In the genomic region with DNA sequence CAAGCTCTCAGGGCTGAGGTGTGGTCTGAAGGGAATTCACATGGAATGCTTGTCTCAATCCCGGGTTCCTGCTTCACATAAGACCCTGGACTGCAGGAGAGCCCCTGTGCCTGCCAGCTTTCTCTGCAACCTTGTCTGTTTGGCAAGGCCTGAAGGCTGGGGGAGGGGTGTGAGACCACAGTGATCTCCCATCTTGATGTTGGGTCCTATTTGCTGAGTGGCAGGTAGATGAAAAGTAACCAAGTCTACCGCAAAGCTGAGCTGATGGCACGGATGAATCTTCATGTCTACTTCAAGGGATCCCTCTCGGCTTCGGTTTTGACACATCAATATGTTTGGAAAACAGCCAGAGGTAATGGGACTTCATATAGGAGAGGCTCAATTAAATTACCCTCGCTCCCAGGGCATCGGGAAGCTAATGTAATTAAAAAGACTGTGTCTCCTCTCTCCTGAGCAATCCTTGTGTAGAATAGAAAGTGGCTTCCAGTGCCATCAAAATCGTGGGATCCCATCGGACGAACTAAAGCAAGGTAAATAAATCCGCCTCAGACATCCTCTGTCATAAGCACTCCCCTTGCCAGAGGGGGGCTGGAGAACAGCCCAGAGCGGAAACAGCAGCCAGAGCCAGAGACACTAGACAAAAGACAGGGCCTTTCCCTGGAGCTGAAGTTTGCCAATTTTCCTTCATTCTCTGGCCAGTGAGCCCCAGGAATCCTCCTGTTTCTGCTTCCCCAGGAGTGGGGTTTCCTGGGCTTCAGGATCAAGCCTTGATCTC, we compare ENCODE assay signal across 9 mouse cellular contexts. TPM values are rescaled to one million over a fixed set of nuclear protein-coding genes. Genes with fewer than 3 reads are reported as not detected.
DNase-seq lines count a peak whose midpoint lies in the region; ATAC-seq and TF ChIP-seq lines count a peak whose summit lies in the region.
"Had no signal": no experiment of that assay in that cellular context is flagged by ENCODE, and none has a peak within 500 bp of the region (broad histone marks: within the 10 kb centered on the region; RNA-seq: fewer than 3 reads in every experiment).

No protein-coding gene starts in this region.

- ATAC-seq in embryonic facial prominence, embryonic 14.5 days (ENCODE audit: low read depth): no peak
- ATAC-seq in stomach, embryonic 16.5 days (ENCODE audit: insufficient read depth, low FRiP score): peak; percentile 22; the same call in 1 of the 2 replicates

- 63% methylated on average over 12 of the region's 12 CpGs for WGBS in embryonic facial prominence, embryonic 14.5 days
- WGBS in embryonic facial prominence, embryonic 10.5 days: 76% methylated on average over 12 of the region's 12 CpGs
- WGBS in heart, adult 2 months: 33% methylated on average over 12 of the region's 12 CpGs
- 50% methylated on average over 12 of the region's 12 CpGs for WGBS in stomach, embryonic 16.5 days

- no peaks in the 10 kb centered on the region for H3K79me2 ChIP-seq in heart, adult 2 months (replicated peaks; ENCODE audit: control insufficient read depth, insufficient read depth, low read length)

- no peak overlapping the region for H3K27ac ChIP-seq in embryonic facial prominence, embryonic 14.5 days (replicated peaks; ENCODE audit: low read depth, low read length)
- H3K27ac ChIP-seq in embryonic facial prominence, embryonic 10.5 days (replicated peaks): no peak overlapping the region
- H3K27ac ChIP-seq in heart, adult 2 months: no peak overlapping the region
- H3K27ac ChIP-seq in stomach, embryonic 16.5 days (ENCODE audit: low read length): peak overlapping the region; percentile 20; the same call in 1 of the 2 replicates

- no peak overlapping the region for H3K4me3 ChIP-seq in embryonic facial prominence, embryonic 14.5 days (ENCODE audit: low read depth, low read length)
- no peak overlapping the region for H3K4me3 ChIP-seq in embryonic facial prominence, embryonic 10.5 days
- H3K4me3 ChIP-seq in heart, adult 2 months: no peak overlapping the region
- H3K4me3 ChIP-seq in stomach, embryonic 16.5 days (replicated peaks; ENCODE audit: low read length): no peak overlapping the region

- intact Hi-C loops in heart, adult 2 months (cut with DNase I): no loop called here

- H3K4me2 ChIP-seq in embryonic facial prominence, embryonic 14.5 days (ENCODE audit: low read depth, low read length): no peak overlapping the region
- no peak overlapping the region for H3K4me2 ChIP-seq in stomach, embryonic 16.5 days (ENCODE audit: low read depth, low read length)

- no peaks in the 10 kb centered on the region for H3K36me3 ChIP-seq in embryonic facial prominence, embryonic 14.5 days (ENCODE audit: control insufficient read depth, insufficient read depth, low read length)
- no peaks in the 10 kb centered on the region for H3K36me3 ChIP-seq in embryonic facial prominence, embryonic 10.5 days (replicated peaks)
- H3K36me3 ChIP-seq in heart, adult 2 months (ENCODE audit: control insufficient read depth, insufficient read depth, low read length): no peaks in the 10 kb centered on the region
- no peaks in the 10 kb centered on the region for H3K36me3 ChIP-seq in stomach, embryonic 16.5 days (ENCODE audit: control insufficient read depth, insufficient read depth, low read length)

- H3K9me3 ChIP-seq in embryonic facial prominence, embryonic 14.5 days (ENCODE audit: control insufficient read depth, low read length): no peaks in the 10 kb centered on the region
- no peaks in the 10 kb centered on the region for H3K9me3 ChIP-seq in embryonic facial prominence, embryonic 10.5 days
- H3K9me3 ChIP-seq in stomach, embryonic 16.5 days (replicated peaks; ENCODE audit: control insufficient read depth, low read length): no peaks in the 10 kb centered on the region

- no peak for TF ChIP-seq EP300 in heart, adult 2 months (IDR thresholded peaks at IDR 0.05; ENCODE audit: insufficient read depth, low read depth, low read length)

- H3K27me3 ChIP-seq in embryonic facial prominence, embryonic 14.5 days (replicated peaks; ENCODE audit: control insufficient read depth, insufficient read depth, low read length): no peaks in the 10 kb centered on the region
- H3K27me3 ChIP-seq in embryonic facial prominence, embryonic 10.5 days (replicated peaks; ENCODE audit: low read depth, poor library complexity, severe bottlenecking): no peaks in the 10 kb centered on the region
- no peaks in the 10 kb centered on the region for H3K27me3 ChIP-seq in heart, adult 2 months (ENCODE audit: control insufficient read depth, insufficient read depth, low read length)
- H3K27me3 ChIP-seq in stomach, embryonic 16.5 days (ENCODE audit: control insufficient read depth, insufficient read depth, low read length): no peaks in the 10 kb centered on the region

- TF ChIP-seq POLR2A in heart, adult 2 months (IDR thresholded peaks at IDR 0.05; ENCODE audit: insufficient read depth, low read depth, low read length): no peak

- TF ChIP-seq CTCF in heart, adult 2 months (IDR thresholded peaks at IDR 0.05): no peak

- peak; percentile 70 for DNase-seq in embryonic facial prominence, embryonic 14.5 days (ENCODE audit: low spot score)
- DNase-seq in embryonic facial prominence, embryonic 10.5 days (ENCODE audit: low spot score): no peak
- DNase-seq in Muller cell, postnatal 12 days (ENCODE audit: inconsistent ontology term): peak; percentile 81
- DNase-seq in heart, adult 2 months: peak; percentile 47 to 62
- peak; percentile 34 for DNase-seq in kidney, adult 9 months
- DNase-seq in testis, postnatal 14 days (ENCODE audit: low spot score): no peak
- no peak for DNase-seq in spleen, adult 18-20 months

- H3K4me1 ChIP-seq in embryonic facial prominence, embryonic 14.5 days (ENCODE audit: control insufficient read depth, insufficient read depth, low read length): no peaks in the 10 kb centered on the region
- peaks cover 33% of the 10 kb centered on the region for H3K4me1 ChIP-seq in embryonic facial prominence, embryonic 10.5 days
- no peaks in the 10 kb centered on the region for H3K4me1 ChIP-seq in heart, adult 2 months (ENCODE audit: control insufficient read depth, insufficient read depth, low read length)
- peaks cover 5% of the 10 kb centered on the region; the same call in 1 of the 2 replicates for H3K4me1 ChIP-seq in stomach, embryonic 16.5 days (ENCODE audit: control insufficient read depth, insufficient read depth, low read length)

- no peak overlapping the region for H3K9ac ChIP-seq in embryonic facial prominence, embryonic 14.5 days (ENCODE audit: low read depth, low read length)
- H3K9ac ChIP-seq in heart, adult 2 months (ENCODE audit: low read depth, low read length): no peak overlapping the region
- H3K9ac ChIP-seq in stomach, embryonic 16.5 days (ENCODE audit: low read length): no peak overlapping the region

RNA-seq across cellular contexts. Expression of a gene that starts 28.0 kb away (rescaled TPM):
- polyA plus RNA-seq in embryonic facial prominence, embryonic 14.5 days (2014; fragmentation: Nextera tagmentation; extraction: Ambion mirVana): 0.82 and 1.2 TPM in 2 replicates
- 0.63 and 0.75 TPM in 2 replicates for polyA plus RNA-seq in embryonic facial prominence, embryonic 10.5 days (2016; fragmentation: Nextera tagmentation; extraction: Ambion mirVana)
- under 1 TPM; 0.08 to 0.09 TPM for total RNA-seq in heart, adult 2 months (2021)
- polyA plus RNA-seq in heart, adult 2 months (2012; rRNA removed): 0.15 and 0.25 TPM in 2 replicates
- 2.2 and 2.3 TPM in 2 replicates for polyA plus RNA-seq in stomach, embryonic 16.5 days (2015; fragmentation: Nextera tagmentation; extraction: Ambion mirVana)
- polyA plus RNA-seq: C2C12 had no signal

Comparison
In these comparisons a context has a peak if more than half of its experiments do, and no peak if none do; other contexts are left out.
1. DNase-seq: peak in embryonic facial prominence, embryonic 14.5 days (single experiment), Muller cell, postnatal 12 days (single experiment), heart, adult 2 months (2 of 2) and kidney, adult 9 months (single experiment); none in embryonic facial prominence, embryonic 10.5 days (single experiment), testis, postnatal 14 days (single experiment) and spleen, adult 18-20 months (0 of 2).